Mouse (Mus musculus) CH12.LX (cell line): ENCODE results near the gene Cdk15.

Experiments used
- CHD2 ChIP-seq: IDR thresholded peaks from 2 replicates; pipeline ENCODE4 v1.6.1; 2011; ENCODE audit warnings: low read length, improper control_type of control experiment
- CTCF ChIP-seq, 2 experiments: IDR thresholded peaks in 1 of 2; conservative IDR thresholded peaks in 1 of 2; 2 replicates each; pipeline ENCODE4 v1.5.1; 2011 to 2012; ENCODE audit warnings: low read depth in 2 of 2, low read length in 2 of 2, improper control_type of control experiment in 1 of 2, inconsistent platforms in 1 of 2, mild to moderate bottlenecking in 1 of 2, moderate library complexity in 1 of 2
- MAFK ChIP-seq: IDR thresholded peaks from 2 replicates; pipeline ENCODE4 v1.6.1; 2011; ENCODE audit warnings: low read length, improper control_type of control experiment; ENCODE audit not compliant: insufficient replicate concordance
- MAZ ChIP-seq: IDR thresholded peaks from 2 replicates; pipeline ENCODE4 v1.6.1; 2012; ENCODE audit warnings: low read depth, mild to moderate bottlenecking, inconsistent platforms, low read length, improper control_type of control experiment, moderate library complexity
- MEF2A ChIP-seq: IDR thresholded peaks from 2 replicates; pipeline ENCODE4 v1.6.1; 2014; ENCODE audit warnings: low read depth, mild to moderate bottlenecking, inconsistent platforms, low read length, improper control_type of control experiment, borderline replicate concordance
- NRF1 ChIP-seq: IDR thresholded peaks from 2 replicates; pipeline ENCODE4 v1.6.1; 2014; ENCODE audit warnings: low read depth, mild to moderate bottlenecking, inconsistent platforms, low read length, improper control_type of control experiment, moderate library complexity
- POLR2A ChIP-seq: IDR thresholded peaks from 2 replicates; pipeline ENCODE4 v1.6.1; 2011; ENCODE audit warnings: low read depth, mild to moderate bottlenecking, improper control_type of control experiment, low read length
- SIN3A ChIP-seq: IDR thresholded peaks from 2 replicates; pipeline ENCODE4 v1.6.1; 2012; ENCODE audit warnings: low read length, improper control_type of control experiment, inconsistent platforms
- TBP ChIP-seq: conservative IDR thresholded peaks from 2 replicates; pipeline ENCODE4 v1.6.1; 2011; ENCODE audit warnings: low read depth, low read length, improper control_type of control experiment
- TCF12 ChIP-seq: IDR thresholded peaks from 2 replicates; pipeline ENCODE4 v1.6.1; 2014; ENCODE audit warnings: low read depth, mild to moderate bottlenecking, inconsistent platforms, low read length, improper control_type of control experiment
- USF1 ChIP-seq: IDR thresholded peaks from 2 replicates; pipeline ENCODE4 v1.6.1; 2014; ENCODE audit warnings: low read depth, mild to moderate bottlenecking, inconsistent platforms, low read length, improper control_type of control experiment

- TF ChIP-seq CTCF (conservative IDR thresholded peaks at IDR 0.05 in 1 of 2, IDR thresholded peaks at IDR 0.05 in 1 of 2; ENCODE audit: low read depth in 2 of 2, low read length in 2 of 2) (no peak), TBP (no peak), MEF2A (no peak), MAZ (no peak), CHD2 (no peak), SIN3A (no peak), TCF12 (no peak), USF1 (no peak), NRF1 (no peak), POLR2A (no peak), MAFK (no peak)
Observed at GRCm38 (mm10) chr1:59332737-59333385, 76.2 kb downstream of the Cdk15 start.
